Mouse (Mus musculus) cerebellum, adult 9-11 months (tissue): ENCODE results near the gene Bcl9l.
A peak's percentile ranks its signal among the peaks of the same experiment; 100 is the strongest.

Experiments
- DNase-seq: peaks from one replicate; pipeline ENCODE4 v3.0.0; 2022

Bcl9l gene

GRCm38 (mm10) chr9:44498421-44499355 lies 16.1 kb downstream of the Bcl9l start:
- peak; percentile 75 for DNase-seq

GRCm38 (mm10) chr9:44499356-44500162 lies 16.9 kb downstream of the Bcl9l start:
- peak; percentile 82 for DNase-seq

GRCm38 (mm10) chr9:44500163-44500533 lies 17.5 kb downstream of the Bcl9l start:
- DNase-seq, result peak; percentile 48

GRCm38 (mm10) chr9:44500638-44501175 lies 18.1 kb downstream of the Bcl9l start:
- DNase-seq, result peak; percentile 56

- peak; percentile 65 for DNase-seq
Measured at GRCm38 (mm10) chr9:44501206-44501879, 18.7 kb downstream of the Bcl9l start.

GRCm38 (mm10) chr9:44502006-44502405 lies 19.4 kb downstream of the Bcl9l start:
- peak; percentile 86 for DNase-seq

- DNase-seq, result peak; percentile 66
Measured at GRCm38 (mm10) chr9:44504893-44505823, 22.5 kb downstream of the Bcl9l start.

GRCm38 (mm10) chr9:44505824-44506467 lies 23.3 kb downstream of the Bcl9l start:
- peak; percentile 65 for DNase-seq

- peak; percentile 51 for DNase-seq
Measured at GRCm38 (mm10) chr9:44506566-44506965, 23.9 kb downstream of the Bcl9l start.

- DNase-seq, result peak; percentile 46
Measured at GRCm38 (mm10) chr9:44507345-44507744, 24.7 kb downstream of the Bcl9l start.

GRCm38 (mm10) chr9:44508124-44508619 lies 25.5 kb downstream of the Bcl9l start:
- DNase-seq, result peak; percentile 59

- DNase-seq, result peak; percentile 64
Measured at GRCm38 (mm10) chr9:44508721-44509486, 26.3 kb downstream of the Bcl9l start.

- DNase-seq, result peak; percentile 91
Measured at GRCm38 (mm10) chr9:44509487-44510354, 27.1 kb downstream of the Bcl9l start.

GRCm38 (mm10) chr9:44510355-44510871 lies 27.8 kb downstream of the Bcl9l start:
- peak; percentile 57 for DNase-seq

- DNase-seq, result peak; percentile 84
Measured at GRCm38 (mm10) chr9:44510872-44511601, 28.4 kb downstream of the Bcl9l start.

- DNase-seq, result no peak
Measured at GRCm38 (mm10) chr9:44511935-44512716, 29.5 kb downstream of the Bcl9l start.

- DNase-seq, result no peak
Measured at GRCm38 (mm10) chr9:44512717-44513003, 30.0 kb downstream of the Bcl9l start.
